Mouse (Mus musculus) G1E-ER4 (cell line): ENCODE measurements around the gene Cald1. TPM values are rescaled to one million over a fixed set of nuclear protein-coding genes. Genes with fewer than 3 reads are reported as not detected.

Experiments
- GATA1 ChIP-seq: IDR thresholded peaks from one replicate; pipeline ENCODE4 v1.8.0; 2012; ENCODE audit warnings: low read length, inconsistent platforms
- polyA plus RNA-seq: library from polyadenylated mRNA; stranded (reverse); fragments of >175 nt; gene quantifications from 2 replicates; pipeline ENCODE4 v1.2.3, GENCODE M21; 2012

Cald1 gene
- polyA plus RNA-seq, 1 experiment = not detected

- no peak for TF ChIP-seq GATA1
Measured at GRCm38 (mm10) chr6:34796881-34797280, 198.6 kb downstream of the Cald1 start.

- no peak for TF ChIP-seq GATA1
Measured at GRCm38 (mm10) chr6:34797887-34798286, 199.6 kb downstream of the Cald1 start.

- no peak for TF ChIP-seq GATA1
Measured at GRCm38 (mm10) chr6:34805582-34805981, 207.3 kb downstream of the Cald1 start.

GRCm38 (mm10) chr6:34810651-34811050, 212.4 kb downstream of the Cald1 start:
- TF ChIP-seq GATA1 = no peak

GRCm38 (mm10) chr6:34824406-34824805, 226.1 kb downstream of the Cald1 start:
- TF ChIP-seq GATA1 = no peak

Other genes with a start within 250 kb of the Cald1 start
- gene Akr1b8, start 244.4 kb upstream of the Cald1 start, polyA plus RNA-seq = 0.08 TPM in 1 of 2 replicates, not detected in the other
- 2.4 and 2.9 TPM in 2 replicates for gene Akr1b10, start 214.3 kb upstream of the Cald1 start, polyA plus RNA-seq
- gene Akr1b7, start 186.2 kb upstream of the Cald1 start, polyA plus RNA-seq = not detected in 2 replicates
- 1.1 and 6.1 TPM in 2 replicates for gene Bpgm, start 122.3 kb upstream of the Cald1 start, polyA plus RNA-seq
- gene Agbl3, start 181.9 kb downstream of the Cald1 start, polyA plus RNA-seq = not detected in 2 replicates